Mouse (Mus musculus) urinary bladder, postnatal 25 days (tissue): ENCODE results near the gene Gm14412.
"Not testable (repeated sequence)": the region's sequence is repeated elsewhere in the genome, so short reads cannot be mapped to it uniquely, and the experiment has no call there.

ENCODE experiments used
- DNase-seq: peaks from one replicate; pipeline ENCODE4 v3.0.0; 2022; ENCODE audit warnings: low spot score

Gm14412 gene

GRCm38 (mm10) chr2:177324257-177324733 lies at the start of gene Gm14412:
Gene Gm14412 (minus strand): TSS chr2:177324307.
- DNase-seq: not testable (repeated sequence)

- not testable (repeated sequence) for DNase-seq
Measured at GRCm38 (mm10) chr2:177329661-177330292, 5.7 kb upstream of the Gm14412 start.

GRCm38 (mm10) chr2:177321361-177321760 lies 2.7 kb downstream of the Gm14412 start:
- DNase-seq: not testable (repeated sequence)

- not testable (repeated sequence) for DNase-seq
Measured at GRCm38 (mm10) chr2:177320786-177321320, 3.3 kb downstream of the Gm14412 start.

GRCm38 (mm10) chr2:177318996-177319395 lies 5.1 kb downstream of the Gm14412 start:
- DNase-seq: no peak

- DNase-seq: not testable (repeated sequence)
Measured at GRCm38 (mm10) chr2:177309627-177310026, 14.5 kb downstream of the Gm14412 start.

GRCm38 (mm10) chr2:177304980-177305379 lies 19.1 kb downstream of the Gm14412 start:
- not testable (repeated sequence) for DNase-seq

- not testable (repeated sequence) for DNase-seq
Measured at GRCm38 (mm10) chr2:177283701-177284100, 40.4 kb downstream of the Gm14412 start.

- DNase-seq: not testable (repeated sequence)
Measured at GRCm38 (mm10) chr2:177277754-177278153, 46.4 kb downstream of the Gm14412 start.

GRCm38 (mm10) chr2:177272237-177272636 lies 51.9 kb downstream of the Gm14412 start:
- not testable (repeated sequence) for DNase-seq

- not testable (repeated sequence) for DNase-seq
Measured at GRCm38 (mm10) chr2:177266936-177267335, 57.2 kb downstream of the Gm14412 start, which contains the start of gene Gm14409. Gene Gm14409 (minus strand): TSS chr2:177267036.
